8 mouse cellular contexts compared by ENCODE assay signal in genomic region chr4:134851876-134852275, GRCm38 (mm10). TPM values are rescaled to one million over a fixed set of nuclear protein-coding genes. Genes with fewer than 3 reads are reported as not detected.
DNase-seq lines count a peak whose midpoint lies in the region; ATAC-seq and TF ChIP-seq lines count a peak whose summit lies in the region.

No protein-coding gene starts in this region.

- no peak for TF ChIP-seq EP300 in liver, postnatal 0 days (IDR thresholded peaks at IDR 0.05; ENCODE audit: low read depth)

- DNase-seq in adrenal gland, adult 2 months, result peak; percentile 9
- DNase-seq in adrenal gland, postnatal 36 days, result no peak
- DNase-seq in neural tube, embryonic 11.5 days (ENCODE audit: low spot score), result no peak
- DNase-seq in neural tube, embryonic 10.5 days (ENCODE audit: extremely low spot score, low spot score), result no peak
- no peak for DNase-seq in liver, postnatal 0 days
- DNase-seq in gastrocnemius, postnatal 10 days, result no peak
- no peak for DNase-seq in spleen, postnatal 4 days (ENCODE audit: low spot score in 2 of 2)

- no peaks in the 10 kb centered on the region for H3K9me3 ChIP-seq in neural tube, embryonic 11.5 days (ENCODE audit: control insufficient read depth, low read length)
- no peaks in the 10 kb centered on the region for H3K9me3 ChIP-seq in forebrain, embryonic 16.5 days (ENCODE audit: control insufficient read depth, low read length)
- H3K9me3 ChIP-seq in liver, postnatal 0 days (ENCODE audit: low read length), result no peaks in the 10 kb centered on the region

- peak overlapping the region; percentile 98 for H3K9ac ChIP-seq in neural tube, embryonic 11.5 days (ENCODE audit: low read length)
- peak overlapping the region; percentile 100 for H3K9ac ChIP-seq in forebrain, embryonic 16.5 days (replicated peaks; ENCODE audit: low read depth, low read length)
- H3K9ac ChIP-seq in liver, postnatal 0 days (replicated peaks), result peak overlapping the region; percentile 96

- 10% methylated on average over 14 of the region's 14 CpGs for WGBS in neural tube, embryonic 11.5 days
- WGBS in forebrain, embryonic 16.5 days, result 9% methylated on average over 14 of the region's 14 CpGs
- whole genome bisulfite sequencing in liver, postnatal 0 days (ENCODE audit: insufficient replicate concordance), result 14% methylated on average over 14 of the region's 14 CpGs

- peak overlapping the region; percentile 99 for H3K4me3 ChIP-seq in neural tube, embryonic 11.5 days (ENCODE audit: low read depth, low read length)
- H3K4me3 ChIP-seq in forebrain, embryonic 16.5 days (replicated peaks; ENCODE audit: low read length), result peak overlapping the region; percentile 96
- peak overlapping the region; percentile 94 for H3K4me3 ChIP-seq in liver, postnatal 0 days (ENCODE audit: low read depth, low read length)

- H3K36me3 ChIP-seq in neural tube, embryonic 11.5 days (ENCODE audit: control insufficient read depth, insufficient read depth, low read length), result no peaks in the 10 kb centered on the region
- H3K36me3 ChIP-seq in forebrain, embryonic 16.5 days (ENCODE audit: control insufficient read depth, insufficient read depth), result no peaks in the 10 kb centered on the region
- H3K36me3 ChIP-seq in liver, postnatal 0 days (replicated peaks; ENCODE audit: insufficient read depth, low read length), result no peaks in the 10 kb centered on the region

- H3K27ac ChIP-seq in neural tube, embryonic 11.5 days (ENCODE audit: low read depth, low read length), result no peak overlapping the region
- no peak overlapping the region for H3K27ac ChIP-seq in forebrain, embryonic 16.5 days (ENCODE audit: low read length)
- peak overlapping the region; percentile 91; the same call in 1 of the 2 replicates for H3K27ac ChIP-seq in liver, postnatal 0 days (ENCODE audit: low read depth)

- H3K27me3 ChIP-seq in neural tube, embryonic 11.5 days (ENCODE audit: control insufficient read depth, insufficient read depth, low read length), result 0 out of 2 replicates have a peak, but pooled peaks cover 4% of the 10 kb centered on the region
- 0 out of 2 replicates have a peak, but pooled peaks cover 9% of the 10 kb centered on the region for H3K27me3 ChIP-seq in forebrain, embryonic 16.5 days (replicated peaks; ENCODE audit: control insufficient read depth, insufficient read depth, low read length)
- H3K27me3 ChIP-seq in liver, postnatal 0 days (ENCODE audit: insufficient read depth, low read length), result no peaks in the 10 kb centered on the region

- ATAC-seq in neural tube, embryonic 11.5 days (ENCODE audit: insufficient read depth, low FRiP score, low TSS enrichment), result no peak
- no peak for ATAC-seq in forebrain, embryonic 16.5 days
- ATAC-seq in liver, postnatal 0 days, result no peak

- no peak for TF ChIP-seq CTCF in liver, postnatal 0 days (IDR thresholded peaks at IDR 0.05; ENCODE audit: low read depth)

- H3K4me2 ChIP-seq in neural tube, embryonic 11.5 days (ENCODE audit: low read depth), result peak overlapping the region; percentile 75
- H3K4me2 ChIP-seq in forebrain, embryonic 16.5 days (ENCODE audit: low read length), result peak overlapping the region; percentile 76
- peak overlapping the region; percentile 96 for H3K4me2 ChIP-seq in liver, postnatal 0 days (ENCODE audit: low read depth, low read length)

- peaks cover 12% of the 10 kb centered on the region for H3K4me1 ChIP-seq in neural tube, embryonic 11.5 days (ENCODE audit: control insufficient read depth, insufficient read depth, low read length)
- peaks cover 20% of the 10 kb centered on the region for H3K4me1 ChIP-seq in forebrain, embryonic 16.5 days (replicated peaks; ENCODE audit: control insufficient read depth, insufficient read depth, low read length)
- peaks cover 18% of the 10 kb centered on the region for H3K4me1 ChIP-seq in liver, postnatal 0 days (ENCODE audit: insufficient read depth)

RNA-seq across cellular contexts. Expression of gene Maco1, which starts 1.3 kb away (rescaled TPM):
- total RNA-seq in adrenal gland, adult 2 months (2021), result 10 to 100 TPM; 35.6 to 37.1 TPM
- polyA plus RNA-seq in adrenal gland, adult 2 months (2012; rRNA removed), result 14.2 and 15.6 TPM in 2 replicates
- total RNA-seq in adrenal gland, postnatal 36 days (2021), result 10 to 100 TPM; 37.3 to 39.0 TPM
- polyA plus RNA-seq in neural tube, embryonic 11.5 days (2014; fragmentation: Nextera tagmentation; extraction: Ambion mirVana), result 47.2 and 49.3 TPM in 2 replicates
- 98.7 and 104 TPM in 2 replicates for polyA plus RNA-seq in forebrain, embryonic 16.5 days (2015; fragmentation: Nextera tagmentation; extraction: Ambion mirVana)
- 13.6 and 14.6 TPM in 2 replicates for polyA plus RNA-seq in liver, postnatal 0 days (2015; fragmentation: Nextera tagmentation; extraction: Ambion mirVana)
- 10 to 100 TPM; 16.7 to 22.2 TPM for total RNA-seq in gastrocnemius, postnatal 10 days (2021)

RNA-seq across cellular contexts. Expression of gene Rhd, which starts 12.5 kb away (rescaled TPM):
- not detected for total RNA-seq in adrenal gland, adult 2 months (2021)
- polyA plus RNA-seq in adrenal gland, adult 2 months (2012; rRNA removed), result 0.09 and 0.12 TPM in 2 replicates
- total RNA-seq in adrenal gland, postnatal 36 days (2021), result under 1 TPM in 1 of 2 experiments, not detected in 1; 0.89 TPM
- 13.8 and 15.7 TPM in 2 replicates for polyA plus RNA-seq in neural tube, embryonic 11.5 days (2014; fragmentation: Nextera tagmentation; extraction: Ambion mirVana)
- polyA plus RNA-seq in forebrain, embryonic 16.5 days (2015; fragmentation: Nextera tagmentation; extraction: Ambion mirVana), result 0.47 and 1.0 TPM in 2 replicates
- polyA plus RNA-seq in liver, postnatal 0 days (2015; fragmentation: Nextera tagmentation; extraction: Ambion mirVana), result 207 and 214 TPM in 2 replicates
- 1 to 10 TPM in 1 of 2 experiments, under 1 TPM in 1; 0.26 to 1.4 TPM for total RNA-seq in gastrocnemius, postnatal 10 days (2021)

Comparison
In these comparisons a context has a peak if more than half of its experiments do, and no peak if none do; other contexts are left out.
1. RNA of gene Rhd, which starts 12.5 kb away (polyA plus RNA-seq): 207 to 214 TPM in liver, postnatal 0 days; 13.8 to 15.7 TPM in neural tube, embryonic 11.5 days, 0.47 to 1.0 TPM in forebrain, embryonic 16.5 days and 0.09 to 0.12 TPM in adrenal gland, adult 2 months; every median in the first group is over 10 times any median in the second.
2. Peak in every context shown above with its lines, with median percentiles within 50 percentile points of each other: H3K4me2 ChIP-seq, H3K4me3 ChIP-seq and H3K9ac ChIP-seq.